Mouse (Mus musculus): ENCODE measurements around the gene Myh3. TPM values are rescaled to one million over a fixed set of nuclear protein-coding genes. Genes with fewer than 3 reads are reported as not detected.

Myh3 gene
- total RNA-seq, 2 experiments from 2014 or later = 2.2 to 2.4 TPM

DNA sequence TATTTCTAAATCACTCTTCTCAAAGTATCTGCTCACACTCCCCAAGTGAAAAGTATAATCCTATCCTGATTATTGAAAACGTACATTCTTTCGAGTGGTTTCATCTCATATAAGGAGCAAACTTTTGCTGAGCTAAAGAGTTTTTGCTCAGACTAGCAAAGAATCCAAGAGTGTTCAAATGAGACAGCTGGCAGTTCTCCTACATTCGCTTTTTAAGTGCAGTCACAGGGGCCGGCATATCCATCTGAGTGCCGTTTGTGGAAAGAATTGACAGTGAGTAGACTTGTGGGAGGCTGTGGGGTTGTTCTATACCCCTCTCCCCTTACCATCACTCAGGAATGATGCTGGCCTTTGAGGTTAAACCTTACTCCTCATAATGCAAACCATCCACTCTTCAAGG lies 62.1 kb downstream of the Myh3 start:
- intact Hi-C loops (cut with DNase I) = no loop called here
- no peak for DNase-seq

DNA sequence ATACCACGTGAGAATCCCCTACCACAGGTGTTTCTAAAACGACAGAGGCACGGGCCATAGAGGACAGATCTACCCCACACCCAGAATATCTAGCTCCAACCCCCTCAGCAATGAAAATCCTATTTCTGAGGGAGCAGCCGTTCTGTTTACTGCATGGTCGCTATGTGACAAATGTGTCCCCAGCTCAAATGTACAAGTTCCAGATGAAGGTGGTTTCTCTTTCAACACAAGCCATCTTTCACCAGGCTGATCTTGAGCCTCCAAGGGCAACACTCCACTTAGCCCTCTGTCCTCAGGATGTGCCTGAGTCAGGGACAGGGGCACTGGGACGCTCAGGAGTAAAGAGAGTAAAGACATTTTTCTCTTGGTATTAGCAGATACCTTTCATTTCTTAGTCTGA lies 62.9 kb downstream of the Myh3 start:
- intact Hi-C loops (cut with DNase I) = no loop called here
- DNase-seq = no peak

DNA sequence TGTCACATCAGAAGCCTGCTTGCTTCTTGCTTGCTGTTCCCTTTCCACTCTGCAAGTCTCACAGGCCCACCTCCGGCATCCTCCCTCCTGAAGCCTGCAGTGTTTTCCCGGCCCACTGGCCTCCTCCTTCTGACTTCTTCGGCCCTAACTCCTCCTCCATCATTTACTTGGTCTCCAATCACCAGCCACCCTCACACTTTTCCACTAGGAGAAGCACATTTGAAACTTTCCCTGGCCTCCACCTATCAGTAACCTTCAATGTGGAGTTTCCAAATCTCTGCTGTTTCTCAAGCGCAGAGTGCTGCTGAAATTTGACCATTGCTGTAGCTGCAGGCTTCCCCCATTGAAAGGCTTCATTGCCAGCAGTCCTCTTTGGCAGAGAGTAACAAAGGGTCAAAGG lies 63.9 kb downstream of the Myh3 start:
- intact Hi-C loops (cut with DNase I) = no loop called here
- DNase-seq = no peak

DNA sequence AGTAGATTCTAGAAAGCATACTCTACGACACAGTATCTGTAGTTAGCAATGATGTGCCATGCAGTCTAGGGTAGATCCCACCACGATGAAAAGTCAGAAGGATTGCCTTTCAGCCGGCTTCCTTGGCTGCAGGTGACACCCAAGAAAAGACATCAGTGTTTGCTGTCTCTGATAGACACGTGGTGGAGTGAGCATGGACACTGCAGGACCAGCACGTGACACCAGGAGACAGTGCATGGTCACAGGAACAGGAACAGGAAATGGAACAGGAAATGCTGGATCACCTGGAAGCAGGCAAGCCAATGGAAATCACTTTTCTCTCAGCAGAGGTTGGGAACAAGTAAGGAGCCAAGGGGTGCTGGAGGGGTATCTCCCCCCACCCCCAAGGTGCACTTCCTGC lies 65.0 kb downstream of the Myh3 start:
- no peak for DNase-seq
- intact Hi-C loops (cut with DNase I) = no loop called here

DNA sequence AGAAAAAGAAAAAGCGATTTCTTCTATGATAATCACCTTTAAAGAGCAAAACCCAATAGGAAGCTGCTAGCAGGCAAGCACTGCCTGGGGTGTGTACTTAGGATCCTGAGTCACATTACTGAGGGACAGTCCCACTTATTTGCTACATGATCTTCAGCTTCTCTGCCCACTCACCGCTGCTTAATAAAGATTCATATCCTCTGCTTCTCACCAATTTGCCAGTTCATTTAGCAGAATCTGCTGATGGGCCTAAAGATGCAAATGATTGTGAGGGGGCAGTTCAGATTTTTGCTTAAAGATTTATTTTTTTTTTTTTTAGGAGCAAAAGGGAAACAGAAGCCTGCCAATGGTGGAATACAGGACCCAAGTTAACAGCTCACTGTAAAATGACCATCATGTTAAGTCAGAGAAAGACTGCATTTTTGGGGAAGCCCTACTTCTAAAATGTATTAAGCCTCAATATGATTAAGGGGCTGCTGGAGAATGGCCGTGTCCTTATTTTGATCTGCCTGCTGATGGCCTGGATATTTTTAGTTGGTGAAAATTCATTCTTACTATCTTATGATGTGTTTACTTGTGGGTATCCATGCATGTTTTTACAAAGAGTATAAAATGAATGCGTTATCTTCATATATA lies 65.9 kb downstream of the Myh3 start:
- DNase-seq = no peak
- intact Hi-C loops (cut with DNase I) = no loop called here

DNA sequence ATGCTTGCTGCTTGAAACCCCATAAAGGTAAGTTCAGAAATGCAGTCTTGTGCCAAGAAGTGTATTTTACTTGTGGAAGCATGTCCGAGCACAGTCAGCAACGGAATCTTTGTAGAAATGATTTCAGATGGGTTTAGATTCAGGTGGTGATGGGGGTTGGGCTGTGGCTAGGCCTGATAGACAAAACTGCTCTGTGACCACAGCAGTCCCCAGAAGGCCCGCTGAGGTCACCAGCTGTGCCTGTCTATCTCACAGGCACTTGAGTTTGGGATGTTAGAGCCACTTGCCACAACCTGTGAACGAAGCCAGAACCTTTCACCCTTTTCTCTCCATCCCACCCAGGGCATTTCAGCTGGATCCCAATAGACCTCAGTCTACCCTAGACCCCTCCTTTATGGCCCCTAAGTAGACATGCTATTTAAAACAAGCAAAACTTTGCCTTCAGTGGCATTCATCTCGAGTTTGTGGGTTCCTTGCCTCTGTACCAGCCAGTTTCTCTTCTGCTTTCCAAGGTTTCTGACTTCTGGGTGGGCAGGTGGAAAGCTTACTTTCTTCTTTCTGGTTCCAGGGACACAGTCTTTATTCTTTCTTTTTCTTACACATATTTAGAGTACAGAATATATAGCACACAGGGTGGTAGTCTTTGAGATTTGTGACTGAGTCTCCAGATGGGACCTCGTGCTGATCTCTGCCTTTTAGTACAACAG lies 66.6 kb downstream of the Myh3 start:
- no peak for DNase-seq
- intact Hi-C loops (cut with DNase I) = no loop called here

DNA sequence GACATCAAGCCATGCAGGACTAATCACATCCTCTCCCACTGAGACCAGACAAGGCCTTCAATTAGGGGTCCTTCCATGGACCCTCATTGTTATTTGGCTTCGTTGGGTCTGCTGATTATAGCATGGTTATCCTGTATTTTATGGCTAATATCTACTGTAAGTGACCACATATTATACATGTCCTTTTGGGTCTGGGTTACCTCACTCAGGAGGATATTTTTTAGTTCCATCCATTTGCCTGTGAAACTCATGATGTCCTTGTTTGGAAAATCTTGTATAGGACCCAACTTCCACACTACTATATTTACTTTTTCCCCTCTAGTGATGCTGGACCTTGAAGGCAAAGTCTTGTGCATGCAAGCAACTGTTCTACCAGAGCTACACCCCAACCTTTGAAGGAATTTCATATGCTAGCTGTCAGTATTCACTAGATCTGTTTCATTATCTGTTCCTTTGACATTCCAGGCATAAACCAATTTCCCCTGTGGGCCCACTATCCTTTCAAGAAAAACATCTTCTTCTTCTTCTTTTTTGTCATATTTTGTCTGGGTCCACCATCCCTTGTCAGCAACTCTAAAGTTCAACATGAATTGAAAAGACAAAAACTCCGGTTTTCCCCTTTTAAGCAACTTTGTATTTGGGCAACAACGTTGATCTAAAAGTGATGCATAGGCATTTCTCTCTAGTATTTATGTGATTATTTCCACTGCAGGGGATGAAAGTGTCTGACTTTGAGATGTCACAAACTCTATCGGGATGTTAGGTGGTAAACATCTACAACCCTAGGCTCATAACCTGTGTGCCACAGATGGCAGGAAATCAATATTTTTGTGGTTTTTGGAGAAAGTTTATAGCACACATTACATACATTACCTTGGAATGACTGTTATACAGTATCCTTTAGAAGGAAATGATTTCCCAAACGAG lies 67.6 kb downstream of the Myh3 start:
- intact Hi-C loops (cut with DNase I) = no loop called here

DNA sequence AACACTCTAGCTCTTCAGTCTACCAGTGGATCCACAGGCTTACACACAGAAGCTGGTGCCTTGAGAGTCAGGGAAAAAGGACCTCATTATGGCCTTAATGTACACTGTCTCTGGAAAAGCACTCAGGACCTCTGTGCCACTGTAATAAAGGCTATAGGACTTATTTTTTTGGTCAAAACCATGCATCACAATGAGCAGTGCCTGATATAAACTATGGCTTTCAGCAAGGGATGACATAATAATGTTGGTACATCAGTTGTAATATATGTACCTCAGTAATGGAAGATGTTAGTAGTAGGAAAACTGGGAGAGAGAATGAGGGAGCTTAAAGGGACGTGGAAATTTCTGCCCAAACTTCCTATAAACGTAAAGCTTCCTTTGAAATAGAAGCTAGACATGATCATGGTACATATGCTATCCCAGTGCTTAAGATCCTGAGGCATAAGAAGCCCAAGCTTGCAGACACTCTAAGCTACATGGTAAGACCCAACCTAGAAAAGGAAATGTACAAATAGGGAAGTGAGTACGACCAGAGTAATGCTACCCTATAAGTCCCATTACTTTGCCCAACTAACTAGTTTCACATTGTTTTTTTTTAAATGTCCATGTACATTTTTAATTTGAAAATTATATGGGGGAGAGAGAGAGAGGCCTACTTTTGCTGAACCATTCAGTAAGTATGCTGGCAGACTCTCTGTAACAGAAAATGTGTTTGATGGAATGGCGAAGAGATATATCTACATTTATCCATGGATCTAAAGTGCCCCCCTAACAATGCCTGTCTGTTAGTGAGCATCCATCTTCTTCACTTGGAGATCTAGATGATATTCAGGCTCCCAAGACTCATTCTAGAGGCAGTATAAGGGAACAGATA lies 68.5 kb downstream of the Myh3 start:
- intact Hi-C loops (cut with DNase I) = no loop called here

More for the DNA sequence above, 67.6 kb downstream of the Myh3 start:
- no peak for DNase-seq

DNA sequence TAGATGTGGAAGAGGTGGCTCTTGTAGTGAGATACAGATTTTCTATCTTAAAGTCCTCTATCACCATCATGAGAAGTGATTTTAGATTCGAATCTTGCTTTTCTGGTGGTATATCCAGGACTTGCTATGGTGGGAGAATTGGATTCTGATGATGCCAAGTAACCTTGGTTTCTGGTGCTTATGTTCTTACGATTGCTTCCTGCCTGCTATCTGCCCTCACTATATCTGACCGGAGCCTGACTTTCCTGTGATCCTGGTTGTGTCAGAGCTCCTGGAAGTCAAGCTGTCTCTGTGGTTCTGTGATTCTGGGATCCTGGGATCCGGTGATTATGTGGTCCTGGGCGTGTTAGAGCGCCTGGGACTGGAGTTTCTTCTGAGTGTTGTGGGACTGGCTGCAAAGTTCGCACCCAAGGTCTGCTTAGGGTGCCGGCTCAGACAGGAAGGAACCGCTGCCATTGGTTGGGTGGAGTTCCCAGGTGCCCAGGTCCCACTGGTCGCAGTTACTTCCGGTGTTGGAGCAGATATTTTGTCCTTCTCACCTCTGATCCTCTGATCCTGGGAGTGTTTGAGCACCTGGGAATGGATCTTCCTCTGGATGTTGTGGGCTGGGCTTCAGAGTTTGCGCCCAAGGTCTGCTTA lies 69.3 kb downstream of the Myh3 start:
- DNase-seq = no peak
- intact Hi-C loops (cut with DNase I) = no loop called here

More for the DNA sequence above, 68.5 kb downstream of the Myh3 start:
- no peak for DNase-seq

DNA sequence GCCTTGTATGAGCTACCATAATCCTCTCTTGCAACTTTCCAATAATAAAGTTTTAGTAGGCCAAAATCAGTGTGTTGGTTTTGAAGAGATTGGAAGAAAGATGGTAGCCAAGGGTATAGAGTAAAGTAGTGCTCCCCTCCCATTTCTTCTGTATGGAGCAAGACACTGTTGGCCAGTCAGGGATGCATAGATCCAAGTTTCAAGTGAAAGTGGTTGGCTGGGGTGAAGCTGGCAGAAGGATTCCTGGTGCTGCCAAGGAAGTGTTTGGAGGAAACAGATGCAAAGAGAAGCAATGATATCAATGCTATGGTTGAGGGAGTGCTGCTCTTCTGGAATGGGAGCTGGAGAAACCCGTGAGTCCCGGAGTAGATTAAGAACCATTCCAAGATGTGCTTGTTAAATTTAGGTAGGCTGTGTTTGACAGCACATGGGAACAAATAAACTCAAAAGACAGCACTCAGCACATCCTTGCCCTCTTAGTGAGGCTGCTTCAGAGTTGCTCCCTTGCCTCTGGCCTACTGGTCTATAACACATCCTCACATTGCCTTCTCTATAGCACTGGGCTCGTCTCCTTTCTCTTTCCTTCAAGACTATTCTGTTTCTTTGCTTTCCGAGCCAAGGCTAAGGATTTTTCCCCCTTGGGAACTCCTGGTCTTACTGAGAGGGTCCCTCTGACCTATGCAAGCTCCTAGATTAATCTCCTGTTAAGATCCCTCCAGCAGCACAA lies 70.3 kb downstream of the Myh3 start:
- intact Hi-C loops (cut with DNase I) = no loop called here

DNA sequence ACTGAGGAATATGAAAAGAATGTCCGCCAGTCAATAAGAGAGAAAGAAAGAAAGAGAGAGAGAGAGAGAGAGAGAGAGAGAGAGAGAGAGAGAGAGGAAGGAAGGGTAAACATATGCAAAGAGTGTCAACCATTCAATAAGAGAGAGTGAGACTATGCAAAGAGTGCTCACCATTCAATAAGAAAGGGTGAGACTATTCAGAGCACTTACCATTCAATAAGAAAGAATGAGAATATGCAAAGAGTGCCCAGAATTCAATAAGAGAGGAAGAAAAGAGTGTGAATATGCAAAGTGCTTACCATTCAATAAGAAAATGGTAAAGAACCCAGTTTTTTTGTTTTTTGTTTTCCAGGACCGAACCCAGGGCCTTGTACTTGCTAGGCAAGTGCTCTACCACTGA lies 72.1 kb downstream of the Myh3 start:
- intact Hi-C loops (cut with DNase I) = no loop called here
- DNase-seq = no peak

More for the DNA sequence above, 70.3 kb downstream of the Myh3 start:
- no peak for DNase-seq

DNA sequence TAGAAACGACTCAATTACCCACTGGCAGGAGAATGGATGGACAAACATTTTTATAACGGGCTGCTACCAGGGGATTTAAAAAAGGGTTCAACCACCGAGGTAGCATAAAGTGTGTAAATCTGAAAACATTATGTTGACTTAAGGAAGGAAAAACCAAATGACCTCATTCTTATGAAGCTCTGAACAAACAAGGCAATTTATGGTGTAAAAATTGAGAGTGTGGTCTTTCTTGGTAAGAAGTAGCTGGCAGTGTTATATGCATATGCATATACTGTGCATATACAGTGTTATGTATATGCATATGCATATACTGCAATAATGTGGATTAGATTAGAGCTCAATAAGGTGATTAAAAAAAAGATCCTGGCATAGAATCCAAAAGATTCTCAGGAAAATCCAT lies 73.1 kb downstream of the Myh3 start:
- no peak for DNase-seq
- intact Hi-C loops (cut with DNase I) = no loop called here

Small RNA genes lying within 50 kb of the gene (microRNA-seq; reads per million reads assigned to microRNA genes)
- not detected for gene Mir6923

Other genes starting within 250 kb of the Myh3 start
- gene Pirt, start 166.3 kb upstream of the Myh3 start, total RNA-seq (2021) = under 1 TPM in 1 of 2 experiments, not detected in 1; 0.14 TPM
- not detected for gene Tmem238l, start 121.7 kb upstream of the Myh3 start, total RNA-seq (2021)
- gene Tmem220, start 53.1 kb upstream of the Myh3 start, total RNA-seq (2021) = under 1 TPM; 0.52 to 0.74 TPM
- 10 to 100 TPM; 24.1 to 26.2 TPM for gene Adprm, start 25.7 kb upstream of the Myh3 start, total RNA-seq (2021)
- 10 to 100 TPM in 1 of 2 experiments, 1 to 10 TPM in 1; 9.9 to 12.0 TPM for gene Sco1, start 25.6 kb upstream of the Myh3 start, total RNA-seq (2021)
- under 1 TPM; 0.48 to 0.56 TPM for gene Myh2, start 92.7 kb downstream of the Myh3 start, total RNA-seq (2021)
- gene Myh1, start 121.8 kb downstream of the Myh3 start, total RNA-seq (2021) = under 1 TPM; 0.30 to 0.32 TPM
- gene Myh4, start 159.7 kb downstream of the Myh3 start, total RNA-seq (2021) = under 1 TPM; 0.28 to 0.34 TPM
- gene Myh8, start 198.8 kb downstream of the Myh3 start, total RNA-seq (2021) = under 1 TPM; 0.64 to 0.89 TPM
- under 1 TPM; 0.14 to 0.28 TPM for gene Myh13, start 243.4 kb downstream of the Myh3 start, total RNA-seq (2021)